Mouse (Mus musculus) right cerebral cortex, postnatal 4 days (tissue): Measurements from ENCODE around the gene Cdc42bpg.

ENCODE experiments used
- DNase-seq: peaks from one replicate; pipeline ENCODE4 v3.0.0-alpha.2; 2022

Gene Cdc42bpg

DNA sequence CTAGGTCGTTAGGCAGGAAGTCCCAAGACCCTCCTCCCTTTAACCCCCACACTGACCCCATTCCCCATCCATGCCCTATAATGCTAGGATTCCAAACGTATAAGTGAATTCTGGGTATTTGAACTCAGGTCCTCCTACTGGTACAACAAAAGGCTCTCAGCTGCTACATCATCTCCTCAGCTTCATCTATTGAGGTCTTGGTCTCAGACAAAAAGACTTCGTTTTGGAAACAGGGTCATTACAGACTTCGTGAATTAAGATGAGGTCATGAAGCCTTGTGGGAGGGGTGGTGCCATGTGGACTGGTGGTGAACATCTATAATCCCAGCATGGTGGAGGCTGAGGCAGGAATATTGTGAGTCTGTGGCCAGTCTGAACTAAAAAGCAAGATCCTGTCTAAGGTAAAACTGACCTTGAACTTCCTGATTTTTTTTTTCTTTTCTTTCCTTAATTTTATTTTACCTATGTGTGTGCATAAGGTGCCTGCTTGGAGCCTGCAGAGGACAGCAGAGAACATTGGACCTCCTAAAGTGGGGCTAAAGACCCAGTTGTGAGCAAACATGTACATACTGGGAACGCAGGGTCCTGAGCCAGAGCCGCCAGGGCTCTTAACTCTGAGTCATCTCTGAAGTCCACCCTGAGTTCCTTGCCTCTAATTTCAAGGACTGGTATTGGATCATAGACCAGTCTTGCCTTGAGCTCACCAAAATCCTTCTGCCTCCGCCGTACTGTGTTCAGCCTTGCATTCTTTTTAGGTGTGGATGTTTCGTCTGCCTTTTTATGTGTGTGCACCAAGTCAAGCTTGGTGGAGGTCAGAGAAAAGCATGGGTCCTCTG lies 27.7 kb downstream of the Cdc42bpg start:
- no peak for DNase-seq

DNA sequence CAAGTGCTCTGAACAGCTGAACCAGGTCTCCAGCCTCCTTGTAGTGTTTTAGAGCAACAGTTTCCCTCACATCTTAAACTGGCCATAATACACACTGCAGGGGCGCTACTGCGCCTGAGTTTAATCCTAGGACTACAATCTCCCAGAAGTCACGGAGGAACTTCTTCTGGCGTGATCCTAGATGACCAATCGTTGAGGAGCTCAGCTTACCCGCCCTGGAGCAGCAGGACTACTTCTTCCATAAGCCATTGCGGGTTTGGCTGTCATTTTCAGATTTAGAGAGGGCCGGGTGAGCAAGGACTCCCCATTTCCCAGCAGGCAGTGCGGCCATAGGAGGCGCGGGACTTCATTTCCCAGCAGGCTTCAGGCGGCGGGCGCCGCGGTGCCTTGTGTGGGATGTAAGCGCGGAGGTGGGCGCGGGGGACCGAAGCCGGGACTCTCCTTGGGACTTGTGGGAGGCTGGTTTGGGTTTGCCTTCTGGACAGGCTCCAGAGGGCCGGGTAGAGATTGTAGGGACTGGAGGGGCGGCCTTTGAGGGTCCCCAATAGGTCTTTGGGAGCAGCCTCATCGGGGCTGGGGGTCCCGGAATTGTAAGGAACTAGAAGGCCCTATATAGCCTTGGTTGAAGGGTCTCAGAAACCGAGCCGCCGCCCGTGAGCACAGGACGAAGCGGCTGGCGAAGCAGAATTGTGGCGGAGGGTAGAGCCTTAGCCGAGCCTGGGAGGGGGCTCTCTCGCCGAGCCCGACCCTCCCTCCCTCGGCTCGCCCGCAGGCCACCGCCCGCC lies 28.6 kb downstream of the Cdc42bpg start, which contains the start of gene Men1:
Gene Men1 (plus strand): TSS at position 307 of the 785 bp plus-strand sequence.
- peak; percentile 90 for DNase-seq

DNA sequence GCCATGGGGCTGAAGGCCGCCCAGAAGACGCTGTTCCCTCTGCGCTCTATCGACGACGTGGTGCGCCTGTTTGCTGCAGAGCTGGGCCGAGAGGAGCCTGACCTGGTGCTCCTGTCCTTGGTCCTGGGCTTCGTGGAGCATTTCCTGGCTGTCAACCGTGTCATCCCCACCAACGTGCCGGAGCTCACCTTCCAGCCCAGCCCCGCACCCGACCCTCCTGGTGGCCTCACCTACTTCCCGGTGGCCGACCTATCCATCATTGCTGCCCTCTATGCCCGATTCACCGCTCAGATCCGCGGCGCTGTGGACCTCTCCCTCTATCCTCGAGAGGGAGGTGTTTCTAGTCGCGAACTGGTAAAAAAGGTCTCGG lies 29.2 kb downstream of the Cdc42bpg start:
- peak; percentile 34 for DNase-seq

DNA sequence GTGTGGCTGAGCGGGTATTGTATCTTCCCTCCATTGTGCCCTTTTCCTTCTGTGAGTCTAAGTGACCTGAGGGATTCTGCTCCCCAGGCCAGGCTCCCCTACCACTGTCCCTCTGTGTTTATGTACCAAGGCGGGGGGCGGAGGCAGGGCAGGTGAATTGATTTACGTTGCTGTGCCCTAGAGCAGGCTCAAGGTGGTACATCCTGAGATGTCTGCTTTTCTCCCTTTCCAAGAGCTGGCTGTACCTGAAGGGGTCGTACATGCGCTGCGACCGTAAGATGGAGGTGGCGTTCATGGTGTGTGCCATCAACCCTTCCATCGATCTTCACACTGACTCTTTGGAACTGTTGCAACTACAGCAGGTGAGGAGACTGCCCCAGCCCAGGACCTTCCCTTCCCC lies 30.7 kb downstream of the Cdc42bpg start:
- no peak for DNase-seq

DNA sequence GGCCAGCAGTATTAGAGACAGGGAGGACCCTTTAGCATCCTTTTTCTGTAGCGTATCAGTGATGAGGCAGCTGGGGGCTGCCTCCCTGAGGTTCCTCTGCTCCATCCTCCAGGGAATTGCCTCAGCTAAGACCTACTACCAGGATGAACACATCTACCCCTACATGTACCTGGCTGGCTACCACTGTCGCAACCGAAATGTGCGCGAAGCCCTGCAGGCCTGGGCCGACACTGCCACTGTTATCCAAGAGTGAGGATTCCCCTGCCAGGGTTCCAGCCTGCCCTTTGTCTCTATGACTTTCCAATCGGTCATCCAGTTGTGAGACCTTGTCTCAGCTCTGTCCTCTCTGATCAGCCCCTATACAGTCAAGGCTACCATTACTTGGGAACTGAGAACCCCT lies 31.9 kb downstream of the Cdc42bpg start:
- no peak for DNase-seq

DNA sequence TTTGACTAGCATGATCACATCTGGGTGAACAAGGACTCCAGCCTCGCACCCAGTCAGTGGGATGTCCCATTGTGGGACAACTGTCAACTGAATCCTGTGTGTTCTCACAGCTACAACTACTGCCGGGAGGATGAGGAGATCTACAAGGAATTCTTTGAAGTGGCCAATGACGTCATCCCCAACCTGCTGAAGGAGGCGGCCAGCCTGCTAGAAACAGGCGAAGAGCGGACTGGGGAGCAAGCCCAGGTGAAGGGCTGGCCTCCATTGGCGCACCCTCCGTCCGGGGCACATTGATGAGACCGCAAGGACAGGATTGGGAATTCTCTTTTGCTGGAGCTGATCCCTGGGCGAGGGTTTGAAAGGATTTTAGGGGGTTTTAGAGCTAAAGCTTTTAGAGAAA lies 32.5 kb downstream of the Cdc42bpg start:
- DNase-seq: no peak

DNA sequence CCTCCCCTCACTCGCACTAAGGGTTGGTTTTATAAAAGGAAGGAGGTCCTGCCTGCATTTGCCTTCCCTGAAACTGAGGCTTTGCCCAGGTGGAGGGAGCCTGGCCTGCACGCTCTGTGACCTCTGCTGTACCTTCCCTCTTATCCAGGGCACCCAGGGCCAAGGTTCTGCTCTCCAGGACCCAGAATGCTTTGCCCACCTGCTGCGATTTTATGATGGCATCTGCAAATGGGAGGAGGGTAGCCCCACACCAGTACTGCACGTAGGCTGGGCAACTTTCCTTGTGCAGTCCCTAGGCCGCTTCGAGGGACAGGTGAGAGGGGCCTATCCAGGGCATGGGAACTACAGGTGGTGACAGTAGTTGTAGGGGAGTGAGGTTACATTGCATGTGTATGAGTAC lies 32.9 kb downstream of the Cdc42bpg start:
- no peak for DNase-seq

DNA sequence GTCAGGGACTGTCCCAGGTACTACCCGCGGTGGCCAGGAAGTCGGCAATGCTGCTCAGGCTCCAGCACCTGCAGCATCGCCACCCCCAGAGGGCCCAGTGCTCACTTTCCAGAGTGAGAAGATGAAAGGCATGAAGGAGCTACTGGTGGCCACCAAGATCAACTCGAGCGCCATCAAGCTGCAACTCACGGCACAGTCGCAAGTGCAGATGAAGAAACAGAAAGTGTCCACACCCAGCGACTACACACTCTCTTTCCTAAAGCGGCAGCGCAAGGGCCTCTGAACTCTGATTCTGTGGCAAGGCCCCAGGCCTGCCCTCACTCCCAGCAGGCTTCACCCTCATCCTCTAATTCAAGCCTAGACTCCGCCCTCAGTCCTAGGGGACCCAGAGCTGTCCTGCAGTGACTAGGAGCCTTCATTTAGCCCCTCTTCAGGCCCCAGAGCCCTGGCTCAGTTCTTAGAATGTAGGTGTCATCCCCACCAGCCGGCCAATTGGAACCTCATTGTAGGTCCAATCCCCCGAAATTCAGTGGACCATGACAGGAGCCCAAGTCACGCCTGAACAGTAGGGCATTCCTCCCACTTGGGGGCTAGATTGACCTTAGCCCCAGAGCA lies 33.7 kb downstream of the Cdc42bpg start:
- DNase-seq: no peak

DNA sequence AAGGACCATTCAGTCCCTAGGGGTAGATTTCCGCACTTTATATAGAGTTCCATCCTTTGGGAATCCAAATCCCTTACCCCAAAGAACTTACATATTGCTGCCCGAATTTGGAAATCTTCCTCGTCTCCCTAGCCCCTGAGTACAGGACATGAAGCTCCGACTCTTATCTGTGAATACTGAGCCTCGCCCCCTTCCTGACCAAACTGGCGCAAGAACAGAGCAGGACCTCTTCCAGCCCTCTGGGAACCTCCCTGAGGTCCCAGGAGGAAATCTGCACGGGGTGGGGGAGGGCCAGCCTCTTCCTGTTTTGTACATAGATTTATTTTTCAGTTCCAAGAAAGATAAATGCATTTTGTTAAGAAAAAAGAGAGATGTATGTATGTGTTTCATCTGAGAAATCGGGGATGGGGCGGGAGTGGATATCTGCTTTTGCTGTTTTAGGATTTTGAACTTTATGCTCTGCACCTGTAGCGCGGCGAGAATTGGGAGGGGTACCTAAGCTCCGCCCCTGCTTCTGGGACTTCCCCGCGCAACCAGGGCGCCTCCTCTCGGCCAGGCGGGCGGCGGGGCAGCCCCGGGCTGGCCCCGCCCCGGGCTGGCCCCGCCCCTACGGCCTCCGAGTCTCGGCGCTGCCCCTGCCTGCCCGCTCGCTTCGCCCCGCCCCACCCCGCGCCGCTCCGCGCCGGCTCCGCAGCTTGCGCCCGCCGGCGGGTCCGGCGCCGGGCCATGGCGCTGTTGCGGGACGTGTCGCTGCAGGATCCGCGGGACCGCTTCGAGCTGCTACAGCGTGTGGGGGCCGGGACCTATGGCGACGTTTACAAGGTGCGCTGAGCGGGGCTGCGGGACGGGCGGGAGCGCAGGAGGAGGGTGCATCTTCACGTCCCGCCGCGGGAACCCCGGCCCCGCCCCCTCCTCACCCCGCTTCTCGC lies 34.5 kb downstream of the Cdc42bpg start, which contains the start of gene Map4k2:
Gene Map4k2 (plus strand): TSS at position 612 of the 929 bp plus-strand sequence.
- DNase-seq: peak; percentile 65

DNA sequence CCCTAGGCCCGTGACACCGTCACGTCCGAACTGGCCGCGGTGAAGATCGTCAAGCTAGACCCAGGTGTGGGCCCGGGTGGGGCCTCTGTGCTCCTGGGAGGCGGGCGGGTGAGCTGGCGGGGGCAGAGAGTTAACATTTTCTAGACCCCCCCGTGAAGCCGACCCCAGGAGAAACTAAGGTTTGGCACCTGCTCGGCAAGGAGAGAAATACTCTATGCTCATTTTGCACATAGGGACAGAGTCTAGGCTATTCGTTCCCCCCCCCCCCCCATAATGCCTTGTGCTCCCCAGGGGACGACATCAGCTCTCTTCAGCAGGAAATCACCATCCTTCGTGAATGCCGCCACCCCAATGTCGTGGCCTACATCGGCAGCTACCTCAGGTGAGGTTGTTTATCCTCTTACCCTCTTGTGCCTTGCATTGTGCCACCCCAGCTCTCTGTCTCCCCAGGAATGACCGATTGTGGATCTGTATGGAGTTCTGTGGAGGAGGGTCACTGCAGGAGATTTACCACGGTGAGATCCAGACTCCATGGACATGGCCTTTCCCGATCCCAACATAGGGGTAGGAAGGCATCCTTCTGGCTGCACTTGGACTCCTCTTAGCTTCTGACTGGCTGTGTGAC lies 35.3 kb downstream of the Cdc42bpg start:
- no peak for DNase-seq

DNA sequence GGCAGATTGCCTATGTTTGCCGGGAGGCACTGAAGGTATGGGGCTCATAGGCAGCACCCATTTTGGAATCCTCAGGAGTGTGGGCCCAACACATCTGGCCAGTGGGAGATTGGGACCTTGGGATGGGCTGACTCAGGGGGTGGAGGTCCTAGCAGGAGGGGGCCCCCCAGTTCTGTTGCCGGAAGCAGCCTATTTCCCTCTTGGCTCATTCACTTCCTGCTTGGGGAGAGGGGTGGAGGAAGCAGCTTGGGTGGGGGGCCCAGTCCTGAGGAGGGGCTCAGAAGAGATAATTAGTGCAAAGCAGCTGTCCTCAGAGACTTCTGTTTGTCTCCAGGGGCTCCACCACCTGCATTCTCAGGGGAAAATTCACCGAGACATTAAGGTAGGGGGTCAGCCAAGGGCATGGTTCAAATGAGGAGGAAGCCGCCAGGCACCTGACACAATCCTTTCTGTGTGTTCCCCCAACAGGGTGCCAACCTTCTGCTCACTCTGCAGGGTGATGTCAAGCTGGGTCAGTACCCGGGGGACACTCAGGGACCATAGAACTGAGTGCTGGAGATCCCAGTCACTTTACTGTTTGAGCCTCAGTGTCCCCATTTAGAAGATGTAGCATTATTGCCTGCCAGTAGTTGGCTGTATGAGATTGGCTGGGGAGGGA lies 36.1 kb downstream of the Cdc42bpg start:
- no peak for DNase-seq

DNA sequence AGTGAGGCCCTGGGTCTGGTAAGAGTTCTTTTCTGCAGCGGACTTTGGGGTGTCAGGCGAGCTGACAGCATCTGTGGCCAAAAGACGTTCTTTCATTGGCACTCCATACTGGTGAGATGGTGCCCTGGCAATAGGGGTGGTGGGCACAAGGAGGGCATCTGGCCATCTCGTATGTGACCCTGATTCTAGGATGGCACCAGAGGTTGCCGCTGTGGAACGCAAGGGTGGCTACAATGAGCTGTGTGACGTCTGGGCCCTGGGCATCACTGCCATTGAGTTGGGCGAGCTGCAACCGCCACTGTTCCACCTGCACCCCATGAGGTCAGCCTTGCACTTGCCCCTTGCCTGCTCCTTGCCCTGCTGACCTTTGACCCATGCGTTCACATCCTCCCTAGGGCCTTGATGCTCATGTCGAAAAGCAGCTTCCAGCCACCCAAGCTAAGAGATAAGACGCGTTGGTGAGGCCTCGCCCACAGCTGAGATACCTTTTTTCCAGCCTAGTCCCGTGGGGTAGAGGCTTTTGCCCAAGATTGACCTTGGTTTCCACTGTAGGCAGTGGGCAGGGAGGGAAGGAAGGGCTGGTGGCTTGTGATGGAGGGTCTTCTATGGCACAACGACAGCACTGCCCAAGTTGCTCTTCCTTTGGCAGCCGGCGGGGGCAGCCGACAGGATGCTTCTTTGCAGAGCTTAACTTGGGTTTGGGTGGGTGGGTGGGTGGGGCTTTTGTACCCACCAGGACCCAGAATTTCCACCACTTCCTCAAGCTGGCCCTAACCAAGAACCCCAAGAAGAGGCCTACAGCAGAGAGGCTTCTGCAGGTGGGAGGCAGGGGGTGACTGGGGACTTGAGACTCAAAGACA lies 37.0 kb downstream of the Cdc42bpg start:
- DNase-seq: no peak

DNA sequence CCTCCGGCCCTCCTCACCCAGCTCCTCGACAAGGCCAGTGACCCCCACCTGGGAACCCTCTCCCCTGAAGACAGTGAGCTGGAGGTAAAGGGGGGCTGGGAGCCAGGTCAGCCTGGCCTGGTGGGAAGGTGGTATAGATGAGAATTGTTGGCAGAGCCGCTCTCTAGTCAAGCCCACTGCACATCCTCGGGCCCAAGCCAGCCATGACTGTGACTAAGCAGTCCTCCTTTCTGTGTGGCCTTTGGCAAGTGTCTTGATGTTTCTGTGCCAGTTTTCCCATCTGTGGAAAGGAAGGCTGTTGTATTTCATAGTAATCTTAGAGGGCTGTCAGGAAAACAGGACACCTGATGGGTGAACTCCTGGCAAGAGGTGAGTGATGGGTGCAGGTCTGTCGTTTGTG lies 37.7 kb downstream of the Cdc42bpg start:
- no peak for DNase-seq

DNA sequence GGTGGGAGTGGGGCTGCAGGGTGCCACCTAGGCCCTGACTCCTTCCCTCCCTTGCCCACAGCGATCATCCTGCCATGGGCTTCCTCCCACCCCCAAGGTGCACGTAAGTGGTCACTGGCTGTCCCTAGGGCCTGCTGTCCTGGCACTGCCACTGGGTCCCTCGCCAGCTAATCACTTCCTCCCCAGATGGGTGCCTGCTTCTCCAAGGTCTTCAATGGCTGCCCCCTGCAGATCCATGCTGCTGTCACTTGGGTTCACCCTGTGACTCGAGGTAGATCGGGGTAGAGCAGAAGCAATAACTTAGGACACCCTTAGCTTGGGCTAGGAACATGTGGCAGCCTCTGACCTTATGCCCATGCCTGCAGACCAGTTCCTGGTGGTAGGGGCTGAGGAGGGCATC lies 39.8 kb downstream of the Cdc42bpg start:
- DNase-seq: no peak

DNA sequence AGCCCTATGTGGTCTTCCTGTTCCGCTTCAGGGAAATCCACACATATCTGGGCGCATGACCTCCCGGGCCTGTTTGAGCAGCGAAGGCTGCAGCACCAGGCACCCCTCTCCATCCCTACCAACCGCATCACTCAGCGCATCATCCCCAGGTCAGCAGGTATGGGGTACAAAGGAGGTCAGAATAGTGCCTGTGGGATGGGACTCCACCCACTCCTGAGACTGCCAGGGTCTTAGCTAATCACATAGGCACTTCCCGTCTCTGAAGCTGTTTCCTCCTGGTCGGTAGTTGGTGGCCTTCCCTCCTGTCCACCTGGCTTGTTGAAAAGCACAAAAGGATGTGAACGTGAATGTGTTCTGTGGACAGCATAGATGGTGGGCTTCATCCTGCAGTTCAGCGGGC lies 40.4 kb downstream of the Cdc42bpg start:
- DNase-seq: no peak

DNA sequence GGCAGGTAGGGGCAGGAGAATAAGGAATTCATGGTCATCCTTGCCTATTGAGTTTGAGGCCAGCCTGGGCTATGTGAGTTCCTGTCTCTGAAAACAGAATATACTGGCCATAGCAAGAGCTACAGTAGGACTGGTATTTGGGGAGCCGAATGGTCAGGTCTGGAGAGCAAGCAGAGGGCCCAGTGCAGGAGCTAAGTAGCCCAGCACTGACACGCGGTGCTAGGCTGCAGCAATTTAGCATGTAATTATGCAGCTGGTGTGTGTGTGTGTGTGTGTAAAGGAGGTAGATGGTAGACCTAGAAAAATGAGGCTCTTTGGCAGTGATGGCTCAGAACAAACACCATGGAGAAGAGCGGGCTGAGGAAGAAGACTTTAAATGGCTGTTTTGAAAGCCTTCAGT lies 41.4 kb downstream of the Cdc42bpg start:
- no peak for DNase-seq

DNA sequence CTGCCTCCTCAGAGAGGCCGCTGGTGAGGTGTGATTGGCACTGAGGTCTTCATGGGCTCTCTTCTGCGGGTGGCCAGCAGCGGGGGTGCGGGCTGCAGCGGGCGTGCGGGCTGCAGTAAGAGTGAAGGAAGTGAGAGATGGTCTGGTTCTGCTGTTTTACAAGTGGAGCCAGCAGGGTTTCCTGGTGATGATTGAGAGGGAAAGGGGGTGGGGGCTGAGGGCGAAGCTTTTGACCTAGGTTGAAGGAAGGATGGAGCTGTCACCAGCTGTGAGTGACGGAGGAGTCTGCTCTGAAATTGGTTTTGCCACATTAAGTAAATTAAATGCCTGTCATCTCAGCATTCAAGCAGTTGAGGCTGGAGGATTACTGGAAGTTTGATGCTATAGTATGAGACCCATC lies 42.5 kb downstream of the Cdc42bpg start:
- no peak for DNase-seq

DNA sequence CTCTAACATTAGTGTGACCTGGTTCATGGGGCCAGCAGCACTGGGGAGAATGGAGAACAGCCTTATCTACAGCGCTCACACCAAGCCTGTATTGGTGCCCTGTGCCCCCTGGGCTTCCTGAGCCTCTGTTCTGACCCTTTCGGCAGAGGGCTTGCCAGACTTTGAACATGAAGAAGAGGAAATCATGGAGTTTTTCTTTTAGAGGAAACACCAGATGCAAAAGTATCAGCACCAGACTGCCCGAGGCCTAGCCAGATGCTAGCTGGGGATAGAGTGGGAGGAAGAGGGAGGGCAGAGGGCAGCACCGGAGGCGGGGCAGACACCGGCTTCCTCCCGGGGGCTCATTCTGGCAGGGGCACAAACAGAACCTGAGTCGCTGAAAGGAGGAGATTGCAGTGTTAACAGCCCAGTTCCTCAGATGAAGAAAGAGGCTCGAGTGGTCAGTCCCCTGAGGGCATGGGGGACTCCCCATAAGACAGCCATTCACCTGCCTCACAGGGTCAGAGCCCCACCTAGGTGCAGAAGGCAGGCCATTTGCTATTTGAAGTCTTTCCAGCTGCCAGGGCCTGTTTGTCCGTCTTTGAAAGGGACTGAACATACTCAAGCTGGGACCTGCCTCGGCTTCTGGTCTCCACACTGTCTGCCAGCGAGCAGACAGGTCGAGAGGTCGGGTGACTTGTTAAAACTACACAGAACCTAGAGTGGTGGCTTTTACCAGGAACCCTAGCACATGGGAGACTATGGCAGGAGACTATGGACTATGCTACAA lies 43.1 kb downstream of the Cdc42bpg start:
- no peak for DNase-seq

DNA sequence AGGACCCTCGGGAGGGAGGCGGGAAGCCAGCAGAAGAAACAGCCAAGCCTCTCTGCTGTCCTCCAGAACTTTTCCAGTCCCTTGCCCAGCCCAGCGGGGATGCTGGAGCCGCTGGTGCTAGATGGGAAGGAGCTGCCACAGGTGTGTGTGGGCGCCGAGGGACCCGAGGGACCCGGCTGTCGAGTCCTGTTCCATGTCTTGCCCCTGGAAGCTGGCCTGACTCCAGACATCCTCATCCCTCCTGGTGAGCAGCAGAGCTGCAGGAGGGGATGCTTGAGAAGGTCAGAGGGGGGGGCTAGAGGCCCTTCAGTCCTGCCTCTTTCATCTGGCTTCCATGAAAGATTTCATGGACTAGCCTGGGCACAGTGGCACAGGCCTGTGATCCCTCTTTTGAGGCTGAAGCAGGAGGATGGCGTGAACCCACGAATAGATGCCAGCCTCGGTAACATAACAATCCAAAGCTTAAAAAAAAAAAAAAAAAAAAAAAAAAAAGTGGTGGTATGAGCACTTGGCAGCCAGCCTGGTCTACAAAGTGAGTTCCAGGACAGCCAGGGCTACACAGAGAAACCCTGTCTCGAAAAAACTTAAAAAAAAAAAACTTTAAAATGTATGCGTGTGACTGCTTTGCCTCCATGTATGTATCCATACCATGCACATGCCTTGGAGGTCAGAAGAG lies 45.3 kb downstream of the Cdc42bpg start:
- no peak for DNase-seq
